Mouse (Mus musculus) MEL (cell line): ENCODE results near the gene Tmem100. TPM values are rescaled to one million over a fixed set of nuclear protein-coding genes. Genes with fewer than 3 reads are reported as not detected.

Source experiments
- DNase-seq: peaks from one replicate; pipeline ENCODE4 v3.0.0; 2011; ENCODE audit warnings: low read depth, low spot score
- H3K27ac ChIP-seq: 2 replicates; pipeline ENCODE4 v1.5.1; 2012; ENCODE audit warnings: low read depth, mild to moderate bottlenecking, control low read depth, low read length, moderate library complexity; ENCODE audit not compliant: control insufficient read depth
- H3K27me3 ChIP-seq, 2 experiments: fragments of 150-350 bp in 1 of 2; sonication (generic) in 1 of 2; 2 replicates each; pipeline ENCODE4 v1.6.1; 2012; ENCODE audit warnings: low read length in 2 of 2, mild to moderate bottlenecking in 2 of 2, improper control_type of control experiment in 1 of 2, moderate library complexity in 1 of 2; ENCODE audit not compliant: insufficient read depth in 2 of 2, control insufficient read depth in 1 of 2
- H3K36me3 ChIP-seq, 2 experiments: 2 replicates each; pipeline ENCODE4 v1.6.1; 2012 to 2014; ENCODE audit warnings: low read length in 2 of 2, improper control_type of control experiment in 1 of 2, inconsistent platforms in 1 of 2, mild to moderate bottlenecking in 1 of 2; ENCODE audit not compliant: insufficient read depth in 2 of 2, control insufficient read depth in 1 of 2
- H3K4me1 ChIP-seq, 2 experiments: fragments of 150-350 bp in 1 of 2; sonication (generic) in 1 of 2; 2 replicates each; pipeline ENCODE4 v1.6.1; 2012; ENCODE audit warnings: low read length in 2 of 2, improper control_type of control experiment in 1 of 2, mild to moderate bottlenecking in 1 of 2; ENCODE audit not compliant: insufficient read depth in 2 of 2, control insufficient read depth in 1 of 2
- H3K4me3 ChIP-seq, 2 experiments: fragments of 150-350 bp in 1 of 2; sonication (generic) in 1 of 2; 2 replicates each; pipeline ENCODE4 v1.5.1; 2012; ENCODE audit warnings: low read depth in 2 of 2, low read length in 2 of 2, mild to moderate bottlenecking in 2 of 2, moderate library complexity in 2 of 2, control low read depth in 1 of 2, improper control_type of control experiment in 1 of 2; ENCODE audit not compliant: control insufficient read depth in 1 of 2, insufficient read depth in 1 of 2
- H3K79me2 ChIP-seq: 2 replicates; pipeline ENCODE4 v1.6.1; 2012; ENCODE audit warnings: mild to moderate bottlenecking, low read length, moderate library complexity; ENCODE audit not compliant: control insufficient read depth, poor library complexity, insufficient read depth
- H3K9ac ChIP-seq: 2 replicates; pipeline ENCODE4 v1.6.1; 2012; ENCODE audit warnings: low read depth, mild to moderate bottlenecking, control low read depth, low read length, moderate library complexity; ENCODE audit not compliant: control insufficient read depth, poor library complexity, severe bottlenecking
- H3K9me3 ChIP-seq: fragments of 150-350 bp; sonication (generic); replicated peaks from 2 replicates; pipeline ENCODE4 v1.6.1; 2012; ENCODE audit warnings: mild to moderate bottlenecking, low read length, improper control_type of control experiment, moderate library complexity; ENCODE audit not compliant: insufficient read depth
- CTCF ChIP-seq, 3 experiments: IDR thresholded peaks in 2 of 3; conservative IDR thresholded peaks in 1 of 3; 2 replicates each; pipeline ENCODE4 v1.5.1; 2011 to 2012; ENCODE audit warnings: low read length in 3 of 3, low read depth in 2 of 3, mild to moderate bottlenecking in 2 of 3, improper control_type of control experiment in 1 of 3, inconsistent platforms in 1 of 3, mixed read lengths in 1 of 3, moderate library complexity in 1 of 3; ENCODE audit not compliant: control insufficient read depth in 1 of 3, insufficient read depth in 1 of 3, poor library complexity in 1 of 3, severe bottlenecking in 1 of 3
- E2F4 ChIP-seq: IDR thresholded peaks from 2 replicates; pipeline ENCODE4 v1.6.1; 2011; ENCODE audit warnings: low read depth, low read length, improper control_type of control experiment, borderline replicate concordance
- GABPA ChIP-seq: IDR thresholded peaks from 2 replicates; pipeline ENCODE4 v1.6.1; 2012; ENCODE audit warnings: low read depth, mild to moderate bottlenecking, inconsistent platforms, low read length, improper control_type of control experiment, moderate library complexity
- GATA1 ChIP-seq: IDR thresholded peaks from 2 replicates; pipeline ENCODE4 v1.6.1; 2011; ENCODE audit warnings: low read depth, low read length, improper control_type of control experiment
- KAT2A ChIP-seq: conservative IDR thresholded peaks from 2 replicates; pipeline ENCODE4 v1.6.1; 2012; ENCODE audit warnings: low read depth, low read length, improper control_type of control experiment, inconsistent platforms
- MAX ChIP-seq: IDR thresholded peaks from 2 replicates; pipeline ENCODE4 v1.6.1; 2011; ENCODE audit warnings: low read length, improper control_type of control experiment
- MEF2A ChIP-seq: IDR thresholded peaks from 2 replicates; pipeline ENCODE4 v1.6.1; 2014; ENCODE audit warnings: low read depth, mild to moderate bottlenecking, inconsistent platforms, low read length, improper control_type of control experiment; ENCODE audit not compliant: poor library complexity, insufficient replicate concordance, severe bottlenecking; ENCODE audit errors: extremely low read depth
- MXI1 ChIP-seq: IDR thresholded peaks from 2 replicates; pipeline ENCODE4 v1.6.1; 2011; ENCODE audit warnings: mild to moderate bottlenecking, low read depth, low read length, improper control_type of control experiment
- MYB ChIP-seq: IDR thresholded peaks from 2 replicates; pipeline ENCODE4 v1.6.1; 2011; ENCODE audit warnings: mild to moderate bottlenecking, low read depth, low read length, improper control_type of control experiment
- MYC ChIP-seq: IDR thresholded peaks from 2 replicates; pipeline ENCODE4 v1.6.1; 2011; ENCODE audit warnings: low read depth, mild to moderate bottlenecking, low read length, improper control_type of control experiment, moderate library complexity
- POLR2A ChIP-seq, 2 experiments: IDR thresholded peaks; 2 replicates each; pipeline ENCODE4 v1.6.1; 2011 to 2012; ENCODE audit warnings: low read length in 2 of 2, mild to moderate bottlenecking in 2 of 2, control low read depth in 1 of 2, improper control_type of control experiment in 1 of 2, low read depth in 1 of 2, moderate library complexity in 1 of 2; ENCODE audit not compliant: control insufficient read depth in 1 of 2, insufficient read depth in 1 of 2, poor library complexity in 1 of 2
- POLR2AphosphoS5 ChIP-seq: IDR thresholded peaks from 2 replicates; pipeline ENCODE4 v1.6.1; 2012; ENCODE audit warnings: low read depth, borderline replicate concordance, mild to moderate bottlenecking, inconsistent platforms, low read length, moderate library complexity, mixed read lengths
- RCOR1 ChIP-seq: IDR thresholded peaks from 2 replicates; pipeline ENCODE4 v1.6.1; 2012; ENCODE audit warnings: low read depth, mild to moderate bottlenecking, inconsistent platforms, low read length, improper control_type of control experiment
- SMC3 ChIP-seq: IDR thresholded peaks from 2 replicates; pipeline ENCODE4 v1.6.1; 2011; ENCODE audit warnings: low read depth, low read length, improper control_type of control experiment
- TBP ChIP-seq: IDR thresholded peaks from 2 replicates; pipeline ENCODE4 v1.8.0; 2011; ENCODE audit warnings: low read depth, low read length, improper control_type of control experiment
- UBTF ChIP-seq: IDR thresholded peaks from 2 replicates; pipeline ENCODE4 v1.6.1; 2012; ENCODE audit warnings: low read depth, mild to moderate bottlenecking, inconsistent platforms, low read length, improper control_type of control experiment, moderate library complexity, borderline replicate concordance; ENCODE audit not compliant: insufficient read depth
- ZC3H11A ChIP-seq: IDR thresholded peaks from 2 replicates; pipeline ENCODE4 v1.6.1; 2012; ENCODE audit warnings: low read depth, mild to moderate bottlenecking, inconsistent platforms, low read length, improper control_type of control experiment
- ZMIZ1 ChIP-seq: IDR thresholded peaks from 2 replicates; pipeline ENCODE4 v1.6.1; 2012; ENCODE audit warnings: low read depth, mild to moderate bottlenecking, inconsistent platforms, low read length, improper control_type of control experiment, moderate library complexity
- ZNF384 ChIP-seq: IDR thresholded peaks from 2 replicates; pipeline ENCODE4 v1.6.1; 2012; ENCODE audit warnings: low read depth, mild to moderate bottlenecking, inconsistent platforms, low read length, improper control_type of control experiment
- polyA plus RNA-seq, 2 experiments: library from polyadenylated mRNA; stranded (reverse) in 1 of 2; unstranded in 1 of 2; fragments of >175 nt in 1 of 2; fragments of >200 nt in 1 of 2; gene quantifications; 2 replicates each; pipeline versions ENCODE4 v1.2.1 to v1.2.4; 2012; ENCODE audit warnings: low replicate concordance in 2 of 2, low read depth in 1 of 2; ENCODE audit not compliant: insufficient read length in 2 of 2, insufficient read depth in 1 of 2, missing spikeins in 1 of 2
- total RNA-seq: library from RNA; depleted of rRNA; stranded (reverse); fragments of 300-350 nt; gene quantifications from 2 replicates; pipeline ENCODE4 v1.2.3, GENCODE M21; 2012

The Tmem100 gene
- total and polyA plus RNA-seq, 3 experiments = not detected

- no peak for TF ChIP-seq MYB
- no peak for TF ChIP-seq KAT2A
- no peak for TF ChIP-seq POLR2AphosphoS5
- no peak for TF ChIP-seq CTCF (IDR thresholded peaks at IDR 0.05 in 2 of 3, conservative IDR thresholded peaks at IDR 0.05 in 1 of 3; ENCODE audit: control insufficient read depth in 1 of 3, insufficient read depth in 1 of 3, low read depth in 2 of 3, low read length in 3 of 3, poor library complexity in 1 of 3, severe bottlenecking in 1 of 3)
- no peak for TF ChIP-seq GABPA
- TF ChIP-seq E2F4 = no peak
- no peak for TF ChIP-seq UBTF
- H3K4me1 ChIP-seq = peaks cover 0 to 1% of the 10 kb centered on the region in 2 experiments; a peak in 1 of 4 replicates
- H3K9me3 ChIP-seq = no peaks in the 10 kb centered on the region
- no peak overlapping the region for H3K4me3 ChIP-seq
- H3K27ac ChIP-seq = no peak overlapping the region
- no peaks in the 10 kb centered on the region for H3K27me3 ChIP-seq
- H3K9ac ChIP-seq = no peak overlapping the region
- no peak for DNase-seq
- H3K79me2 ChIP-seq = no peaks in the 10 kb centered on the region
- peaks cover 0 to 4% of the 10 kb centered on the region in 2 experiments; a peak in 1 of 4 replicates for H3K36me3 ChIP-seq
Measured at GRCm38 (mm10) chr11:89995596-89995995, 34.6 kb upstream of the Tmem100 start.

- no peak for TF ChIP-seq MEF2A
- TF ChIP-seq ZC3H11A = no peak
- no peak for TF ChIP-seq ZMIZ1
- no peak for TF ChIP-seq TBP
- no peak for TF ChIP-seq MYB
- TF ChIP-seq ZNF384 = no peak
- no peak for TF ChIP-seq MXI1
- no peak for TF ChIP-seq POLR2A (IDR thresholded peaks at IDR 0.05; ENCODE audit: control insufficient read depth in 1 of 2, insufficient read depth in 1 of 2, low read depth in 1 of 2, low read length in 2 of 2, poor library complexity in 1 of 2)
- no peak for TF ChIP-seq SMC3
- TF ChIP-seq MAX = no peak
- TF ChIP-seq MYC = no peak
- TF ChIP-seq GATA1 = no peak
- TF ChIP-seq RCOR1 = no peak
- H3K9ac ChIP-seq = no peak overlapping the region
- H3K36me3 ChIP-seq = peaks cover 0 to 10% of the 10 kb centered on the region in 2 experiments; a peak in 2 of 4 replicates
- H3K27ac ChIP-seq = no peak overlapping the region
- peaks cover 4 to 8% of the 10 kb centered on the region in 2 experiments for H3K4me1 ChIP-seq
- H3K9me3 ChIP-seq = no peaks in the 10 kb centered on the region
- H3K4me3 ChIP-seq = no peak overlapping the region
- no peaks in the 10 kb centered on the region for H3K79me2 ChIP-seq
- DNase-seq = no peak
- no peaks in the 10 kb centered on the region for H3K27me3 ChIP-seq
Measured at GRCm38 (mm10) chr11:89996406-89996805, 33.7 kb upstream of the Tmem100 start.
